Mouse (Mus musculus): ENCODE measurements around the gene Tbcb. TPM values are rescaled to one million over a fixed set of nuclear protein-coding genes. Genes with fewer than 3 reads are reported as not detected.
A peak's percentile ranks its signal among the peaks of the same experiment; 100 is the strongest.
"Not testable (repeated sequence)": the region's sequence is repeated elsewhere in the genome, so short reads cannot be mapped to it uniquely, and the experiment has no call there.

The Tbcb gene
- polyA plus RNA-seq, 1 experiment from 2014 or later, result 406 TPM

DNA sequence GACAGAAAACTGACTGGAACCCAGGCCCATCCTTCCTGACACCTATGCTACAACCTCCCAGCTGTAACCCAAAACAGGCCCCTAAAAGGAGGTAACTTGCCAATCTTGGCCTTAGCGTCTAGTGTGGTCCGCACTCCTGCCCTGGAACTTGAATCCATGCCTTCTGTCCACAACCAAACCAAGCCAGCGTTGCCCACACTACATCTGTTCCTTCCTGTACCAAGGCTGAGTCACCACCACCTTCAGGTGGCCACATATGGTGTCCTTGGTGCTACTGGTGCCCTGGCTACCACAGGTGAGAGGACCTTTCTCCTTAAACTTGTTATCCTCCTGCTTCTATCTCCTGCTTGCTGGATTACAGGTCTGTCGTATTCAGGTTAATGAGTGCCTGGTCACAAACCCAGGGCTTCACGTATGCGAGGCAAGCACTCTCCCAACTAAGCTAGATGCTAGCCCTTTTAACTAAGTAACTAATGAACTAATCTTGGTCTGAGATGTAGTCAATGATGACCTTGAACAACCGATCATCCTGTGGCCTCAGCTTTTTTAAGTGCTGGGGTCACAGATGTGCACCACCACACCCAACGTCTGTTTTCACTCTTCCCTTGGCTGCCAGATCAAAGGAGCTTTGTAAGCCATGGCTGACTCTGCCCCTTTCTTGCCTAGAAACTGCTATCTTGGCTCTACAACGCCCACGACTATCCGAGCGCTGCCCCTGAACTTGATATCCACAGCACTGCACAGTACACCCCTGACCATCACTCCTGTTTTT, 43.5 kb downstream of the Tbcb start:
- Histone ChIP-seq H3K27me3 (no peaks in the 10 kb centered on the region), H3K36me3 (peaks cover 75% of the 10 kb centered on the region), H3K9ac (no peak overlapping the region), H3K4me3 (no peak overlapping the region), H3K4me1 (replicated peaks) (peaks cover 22% of the 10 kb centered on the region), H3K9me3 (no peaks in the 10 kb centered on the region), H3K27ac (replicated peaks) (no peak overlapping the region), H3K4me2 (no peak overlapping the region)
- 85% methylated on average over 12 of the region's 12 CpGs for WGBS
- ATAC-seq (ENCODE audit: low read depth), result no peak

DNA sequence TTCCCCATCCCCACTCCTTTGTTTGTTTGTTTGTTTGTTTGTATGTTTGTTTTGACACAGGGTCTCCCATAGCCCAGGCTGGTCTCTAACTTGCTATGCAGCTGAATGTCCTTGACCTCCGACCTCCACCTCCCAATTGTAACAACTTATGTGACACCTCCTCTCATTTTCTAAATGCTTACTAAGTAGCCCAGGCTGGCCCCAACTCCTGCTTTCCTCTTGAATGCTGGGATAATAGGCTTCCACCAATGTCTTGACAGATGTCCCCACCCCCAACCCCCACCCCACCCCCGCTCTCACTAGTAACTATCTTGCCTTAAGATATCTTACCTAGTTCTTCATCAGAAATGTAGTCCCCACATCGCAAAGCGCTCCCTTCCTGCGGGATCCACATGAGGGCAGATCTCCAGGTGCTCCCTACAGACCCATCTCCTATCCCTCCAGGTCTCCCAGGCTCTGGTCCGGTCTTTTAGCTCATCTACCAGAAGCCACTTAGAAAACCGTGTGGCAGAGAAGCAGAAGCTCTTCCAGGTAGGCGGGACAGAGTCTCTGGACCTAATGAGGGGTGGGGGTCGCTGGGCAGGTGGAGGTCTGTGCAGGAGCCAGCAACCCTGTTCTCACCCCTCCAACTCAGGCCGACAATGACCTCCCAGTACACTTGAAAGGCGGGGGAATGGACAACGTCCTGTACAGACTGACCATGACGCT, 47.3 kb downstream of the Tbcb start:
- WGBS, result 71% methylated on average over 13 of the region's 13 CpGs
- no peak for ATAC-seq (ENCODE audit: low read depth)
- H3K9me3 ChIP-seq, result no peaks in the 10 kb centered on the region
- H3K4me3 ChIP-seq, result no peak overlapping the region
- 0 out of 2 replicates have a peak overlapping the region, but pooled peaks have one; percentile 47 for H3K4me2 ChIP-seq
- H3K27me3 ChIP-seq, result no peaks in the 10 kb centered on the region
- H3K9ac ChIP-seq, result 0 out of 2 replicates have a peak overlapping the region, but pooled peaks have one; percentile 22
- H3K4me1 ChIP-seq (replicated peaks), result peaks cover 9% of the 10 kb centered on the region
- peaks cover 49% of the 10 kb centered on the region for H3K36me3 ChIP-seq
- H3K27ac ChIP-seq (replicated peaks), result no peak overlapping the region

DNA sequence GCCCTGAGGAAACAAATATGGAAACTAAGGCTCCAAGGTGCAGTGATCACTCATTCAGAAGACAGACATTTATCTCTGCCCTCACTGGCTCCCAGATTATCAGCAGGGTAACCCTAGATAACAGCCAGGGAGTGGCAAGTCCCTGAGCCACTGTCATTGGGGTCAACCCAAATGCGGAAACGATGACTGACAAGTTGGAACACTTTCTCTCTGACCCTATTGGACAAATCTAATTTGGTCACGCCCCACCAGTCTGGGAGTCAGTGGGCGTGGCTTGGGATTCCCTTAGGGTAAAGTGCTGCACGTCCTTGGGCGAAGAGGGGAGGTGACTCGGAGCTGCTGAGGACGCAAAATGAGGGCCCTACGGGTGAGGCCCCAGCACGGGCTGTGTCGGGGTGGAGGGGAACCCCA, 48.2 kb downstream of the Tbcb start, which contains the start of gene Cox7a1:
Gene Cox7a1, plus strand, starts transcription at position 266 of the 411 bp plus-strand sequence.
- H3K9ac ChIP-seq, result 0 out of 2 replicates have a peak within 1 kb of the TSS, but pooled peaks have one; percentile 22
- H3K4me1 ChIP-seq (replicated peaks), result peaks cover 9% of the 10 kb centered on the region
- H3K4me3 ChIP-seq, result peak within 1 kb of the TSS; percentile 16; the same call in 1 of the 2 replicates
- H3K27me3 ChIP-seq, result no peaks in the 10 kb centered on the region
- H3K36me3 ChIP-seq, result peaks cover 43% of the 10 kb centered on the region
- 1% methylated on average over 11 of the region's 11 CpGs for WGBS
- peak within 1 kb of the TSS; percentile 47 for H3K4me2 ChIP-seq
- ATAC-seq (ENCODE audit: low read depth), result peak; percentile 30; the same call in 1 of the 2 replicates
- H3K9me3 ChIP-seq, result no peaks in the 10 kb centered on the region
- H3K27ac ChIP-seq (replicated peaks), result no peak within 1 kb of the TSS

DNA sequence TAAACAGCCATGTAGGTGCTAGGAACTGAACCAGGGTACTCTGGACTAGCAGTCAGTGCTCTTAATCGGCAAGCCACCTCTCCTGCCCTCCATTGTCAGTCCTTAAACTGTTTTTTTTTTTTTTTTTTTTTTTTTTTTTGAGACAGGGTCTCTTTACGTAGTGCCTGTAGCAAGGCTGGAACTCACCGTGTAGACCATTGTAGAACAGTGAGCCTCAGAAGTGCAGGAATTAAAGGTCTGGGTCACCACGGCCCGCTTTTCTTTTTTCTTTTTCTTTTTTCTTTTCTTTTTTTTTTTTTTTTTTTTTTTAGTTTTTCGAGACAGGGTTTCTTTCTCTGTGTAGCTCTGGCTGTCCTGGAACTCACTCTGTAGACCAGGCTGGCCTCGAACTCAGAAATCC, 48.9 kb downstream of the Tbcb start:
- H3K27ac ChIP-seq (replicated peaks); H3K9me3 ChIP-seq; ATAC-seq (ENCODE audit: low read depth); H3K4me3 ChIP-seq; H3K27me3 ChIP-seq; H3K4me1 ChIP-seq (replicated peaks); H3K9ac ChIP-seq; H3K4me2 ChIP-seq: not testable (repeated sequence)
- 75% methylated on average over 6 of the region's 7 CpGs for WGBS
- peaks cover 43% of the 10 kb centered on the region for H3K36me3 ChIP-seq

DNA sequence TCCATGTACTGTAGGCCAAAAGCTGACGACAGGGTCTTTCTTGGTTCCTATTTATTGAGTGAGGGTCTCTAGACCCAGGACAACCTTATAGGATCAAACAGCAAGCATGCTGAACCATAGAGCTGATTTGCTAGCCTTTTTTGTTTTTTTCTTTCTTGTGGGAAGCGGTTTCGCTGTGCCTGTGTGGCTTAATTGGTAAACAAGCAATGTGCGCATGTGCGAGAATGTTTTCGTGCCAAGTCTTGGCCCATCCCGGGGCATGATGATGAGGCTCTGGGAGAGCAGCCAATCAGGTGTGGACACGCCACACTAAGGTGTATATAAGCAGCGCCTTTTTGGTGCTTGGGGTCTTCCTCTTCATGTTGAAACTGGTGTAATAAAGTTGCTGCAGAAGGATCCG, 50.1 kb downstream of the Tbcb start:
- H3K9ac ChIP-seq; H3K4me2 ChIP-seq; H3K4me1 ChIP-seq (replicated peaks); H3K27me3 ChIP-seq; H3K4me3 ChIP-seq; H3K9me3 ChIP-seq; H3K27ac ChIP-seq (replicated peaks); ATAC-seq (ENCODE audit: low read depth): not testable (repeated sequence)
- WGBS, result 91% methylated on average over 10 of the region's 10 CpGs
- H3K36me3 ChIP-seq, result peaks cover 39% of the 10 kb centered on the region

DNA sequence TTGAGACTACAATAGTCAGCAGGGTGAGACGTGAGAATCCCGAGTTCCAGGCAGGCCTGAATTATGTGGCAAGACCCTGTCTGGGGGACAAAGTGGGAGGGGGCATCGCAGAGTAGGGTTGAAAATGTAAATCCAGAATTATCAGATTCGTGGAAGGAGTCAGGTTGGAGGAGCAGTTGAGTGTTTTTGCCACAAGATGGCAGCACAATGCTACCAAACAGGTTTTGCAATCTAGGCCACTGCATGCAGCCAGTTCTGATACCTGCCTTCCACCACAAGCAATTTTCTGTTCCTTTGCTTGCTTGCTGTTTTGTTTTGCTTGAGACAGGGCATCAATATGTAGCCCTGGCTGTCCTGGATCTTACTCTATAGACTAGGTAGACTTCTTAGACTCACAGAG, 50.8 kb downstream of the Tbcb start:
- Histone ChIP-seq H3K9me3 (no peaks in the 10 kb centered on the region), H3K36me3 (peaks cover 39% of the 10 kb centered on the region), H3K4me2 (no peak overlapping the region), H3K9ac (no peak overlapping the region), H3K4me3 (no peak overlapping the region), H3K27ac (replicated peaks) (no peak overlapping the region; the same call in 1 of the 2 replicates), H3K4me1 (replicated peaks) (peaks cover 9% of the 10 kb centered on the region), H3K27me3 (no peaks in the 10 kb centered on the region)
- peak; percentile 30; the same call in 1 of the 2 replicates for ATAC-seq (ENCODE audit: low read depth)
- WGBS, result 4% methylated on average over 4 of the region's 4 CpGs

DNA sequence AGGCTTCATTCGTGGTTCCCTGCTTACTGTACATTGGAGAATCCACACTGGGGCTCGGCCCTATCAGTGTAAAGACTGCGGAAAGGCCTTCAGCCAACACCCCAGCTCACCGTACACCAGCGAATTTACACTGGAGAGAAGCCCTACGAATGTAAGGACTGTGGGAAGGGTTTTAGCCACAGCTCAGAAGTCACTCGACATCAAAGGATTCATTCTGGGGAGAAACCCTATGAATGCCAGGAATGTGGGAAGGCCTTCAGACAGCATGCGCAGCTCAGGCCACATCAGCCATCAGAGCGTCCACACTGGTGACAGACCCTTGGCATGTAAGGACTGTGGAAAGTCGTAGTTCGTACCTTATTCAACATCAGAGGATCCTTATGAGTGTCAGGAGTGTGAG, 53.8 kb downstream of the Tbcb start:
- H3K9me3 ChIP-seq, result peaks cover 2% of the 10 kb centered on the region; the same call in 1 of the 2 replicates
- H3K4me2 ChIP-seq, result no peak overlapping the region
- no peak overlapping the region for H3K4me3 ChIP-seq
- ATAC-seq (ENCODE audit: low read depth), result no peak
- 87% methylated on average over 11 of the region's 11 CpGs for WGBS
- no peak overlapping the region for H3K27ac ChIP-seq (replicated peaks)
- no peaks in the 10 kb centered on the region for H3K27me3 ChIP-seq
- no peaks in the 10 kb centered on the region; the same call in 1 of the 2 replicates for H3K4me1 ChIP-seq (replicated peaks)
- H3K9ac ChIP-seq, result no peak overlapping the region
- H3K36me3 ChIP-seq, result peaks cover 31% of the 10 kb centered on the region

DNA sequence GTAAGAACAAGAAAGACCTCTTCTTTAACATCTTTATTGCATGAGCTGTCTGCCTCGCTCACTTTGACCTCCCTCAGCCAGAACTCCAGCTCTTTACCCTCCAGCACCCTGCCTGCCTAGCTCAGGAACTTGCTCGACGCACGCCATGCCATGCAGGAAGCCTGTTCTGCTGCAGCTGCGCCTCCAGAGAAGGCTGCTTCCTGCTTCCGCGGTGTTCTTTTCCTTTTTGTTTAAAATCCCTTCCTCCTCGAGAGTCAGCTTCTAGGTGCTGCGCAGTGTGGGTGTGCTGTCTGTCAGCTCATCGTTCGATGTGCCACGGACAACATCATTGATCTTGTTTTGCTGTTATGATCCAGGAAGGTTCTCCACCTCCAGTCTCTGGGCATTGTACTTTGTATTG, 55.6 kb downstream of the Tbcb start:
- ATAC-seq (ENCODE audit: low read depth), result no peak
- H3K4me1 ChIP-seq (replicated peaks), result no peaks in the 10 kb centered on the region; the same call in 1 of the 2 replicates
- peaks cover 31% of the 10 kb centered on the region for H3K36me3 ChIP-seq
- H3K9ac ChIP-seq, result no peak overlapping the region
- no peak overlapping the region for H3K4me2 ChIP-seq
- no peak overlapping the region for H3K4me3 ChIP-seq
- WGBS, result 83% methylated on average over 12 of the region's 12 CpGs
- H3K27ac ChIP-seq (replicated peaks), result no peak overlapping the region
- H3K9me3 ChIP-seq, result peaks cover 2% of the 10 kb centered on the region; the same call in 1 of the 2 replicates
- H3K27me3 ChIP-seq, result no peaks in the 10 kb centered on the region

Other genes starting within 250 kb of the Tbcb start
- 5.5 and 6.5 TPM in 2 replicates for gene Zfp568, start 248.3 kb downstream of the Tbcb start, polyA plus RNA-seq (2015; fragmentation: Nextera tagmentation; extraction: Ambion mirVana)
- 9.9 and 11.3 TPM in 2 replicates for gene Zfp14, start 180.9 kb downstream of the Tbcb start, polyA plus RNA-seq (2015; fragmentation: Nextera tagmentation; extraction: Ambion mirVana)
- gene Zfp82, start 159.4 kb downstream of the Tbcb start, polyA plus RNA-seq (2015; fragmentation: Nextera tagmentation; extraction: Ambion mirVana), result 12.0 and 14.2 TPM in 2 replicates
- 1.2 and 1.5 TPM in 2 replicates for gene Gm26920, start 141.9 kb downstream of the Tbcb start, polyA plus RNA-seq (2015; fragmentation: Nextera tagmentation; extraction: Ambion mirVana)
- 16.2 and 16.4 TPM in 2 replicates for gene Zfp566, start 141.7 kb downstream of the Tbcb start, polyA plus RNA-seq (2015; fragmentation: Nextera tagmentation; extraction: Ambion mirVana)
- gene Zfp260, start 137.5 kb downstream of the Tbcb start, polyA plus RNA-seq (2015; fragmentation: Nextera tagmentation; extraction: Ambion mirVana), result 102 and 106 TPM in 2 replicates
- 13.4 and 13.8 TPM in 2 replicates for gene Zfp382, start 110.3 kb downstream of the Tbcb start, polyA plus RNA-seq (2015; fragmentation: Nextera tagmentation; extraction: Ambion mirVana)
- 14.2 TPM in 2 replicates for gene Zfp146, start 62.5 kb downstream of the Tbcb start, polyA plus RNA-seq (2015; fragmentation: Nextera tagmentation; extraction: Ambion mirVana)
- 5.3 and 6.9 TPM in 2 replicates for gene Cox7a1, start 48.1 kb downstream of the Tbcb start, polyA plus RNA-seq (2015; fragmentation: Nextera tagmentation; extraction: Ambion mirVana)
- 79.5 and 83.0 TPM in 2 replicates for gene Capns1, start 33.5 kb downstream of the Tbcb start, polyA plus RNA-seq (2015; fragmentation: Nextera tagmentation; extraction: Ambion mirVana)
- gene Polr2i, start 324 bp downstream of the Tbcb start, polyA plus RNA-seq (2015; fragmentation: Nextera tagmentation; extraction: Ambion mirVana), result 176 and 184 TPM in 2 replicates
- not detected in 2 replicates for gene Ovol3, start 3.5 kb upstream of the Tbcb start, polyA plus RNA-seq (2015; fragmentation: Nextera tagmentation; extraction: Ambion mirVana)
- 0.47 and 0.81 TPM in 2 replicates for gene Thap8, start 47.8 kb upstream of the Tbcb start, polyA plus RNA-seq (2015; fragmentation: Nextera tagmentation; extraction: Ambion mirVana)
- gene Wdr62, start 48.1 kb upstream of the Tbcb start, polyA plus RNA-seq (2015; fragmentation: Nextera tagmentation; extraction: Ambion mirVana), result 3.8 and 4.0 TPM in 2 replicates
- gene Clip3, start 59.5 kb upstream of the Tbcb start, polyA plus RNA-seq (2015; fragmentation: Nextera tagmentation; extraction: Ambion mirVana), result 103 and 113 TPM in 2 replicates
- 120 and 123 TPM in 2 replicates for gene Alkbh6, start 76.4 kb upstream of the Tbcb start, polyA plus RNA-seq (2015; fragmentation: Nextera tagmentation; extraction: Ambion mirVana)
- gene Syne4, start 82.5 kb upstream of the Tbcb start, polyA plus RNA-seq (2015; fragmentation: Nextera tagmentation; extraction: Ambion mirVana), result 19.0 and 27.3 TPM in 2 replicates
- 5.7 TPM in 1 of 2 replicates, not detected in the other for gene E130208F15Rik, start 89.5 kb upstream of the Tbcb start, polyA plus RNA-seq (2015; fragmentation: Nextera tagmentation; extraction: Ambion mirVana)
- 18.0 and 22.9 TPM in 2 replicates for gene Sdhaf1, start 91.6 kb upstream of the Tbcb start, polyA plus RNA-seq (2015; fragmentation: Nextera tagmentation; extraction: Ambion mirVana)
- 10.8 and 12.7 TPM in 2 replicates for gene Lrfn3, start 130.5 kb upstream of the Tbcb start, polyA plus RNA-seq (2015; fragmentation: Nextera tagmentation; extraction: Ambion mirVana)
- 35.3 and 40.8 TPM in 2 replicates for gene Tyrobp, start 181.5 kb upstream of the Tbcb start, polyA plus RNA-seq (2015; fragmentation: Nextera tagmentation; extraction: Ambion mirVana)
- 1.0 TPM in 1 of 2 replicates, not detected in the other for gene Hcst, start 187.6 kb upstream of the Tbcb start, polyA plus RNA-seq (2015; fragmentation: Nextera tagmentation; extraction: Ambion mirVana)
- 1.9 and 2.8 TPM in 2 replicates for gene Nfkbid, start 189.5 kb upstream of the Tbcb start, polyA plus RNA-seq (2015; fragmentation: Nextera tagmentation; extraction: Ambion mirVana)
- gene Aplp1, start 213.3 kb upstream of the Tbcb start, polyA plus RNA-seq (2015; fragmentation: Nextera tagmentation; extraction: Ambion mirVana), result 528 and 571 TPM in 2 replicates
- 3.3 and 3.9 TPM in 2 replicates for gene Kirrel2, start 225.4 kb upstream of the Tbcb start, polyA plus RNA-seq (2015; fragmentation: Nextera tagmentation; extraction: Ambion mirVana)
- 0.77 and 1.0 TPM in 2 replicates for gene Nphs1, start 226.0 kb upstream of the Tbcb start, polyA plus RNA-seq (2015; fragmentation: Nextera tagmentation; extraction: Ambion mirVana)

All from neural tube, embryonic 13.5 days (tissue).